Mouse (Mus musculus): Measurements from ENCODE around the gene Zfp518b.

Gene Zfp518b

GRCm38 (mm10) chr5:38684164-38684911 lies at the start of gene Zfp518b:
TSS of gene Zfp518b (minus strand) at chr5:38684826.
- peak; percentile 79 for DNase-seq

- no peak for DNase-seq
Observed at GRCm38 (mm10) chr5:38708940-38709581, 24.4 kb upstream of the Zfp518b start.

GRCm38 (mm10) chr5:38707364-38708075 lies 22.9 kb upstream of the Zfp518b start:
- DNase-seq = no peak

GRCm38 (mm10) chr5:38702941-38703340 lies 18.3 kb upstream of the Zfp518b start:
- no peak for DNase-seq

GRCm38 (mm10) chr5:38702091-38702490 lies 17.5 kb upstream of the Zfp518b start:
- DNase-seq = no peak

- DNase-seq = no peak
Observed at GRCm38 (mm10) chr5:38698466-38698865, 13.8 kb upstream of the Zfp518b start.

GRCm38 (mm10) chr5:38698046-38698445 lies 13.4 kb upstream of the Zfp518b start:
- no peak for DNase-seq

- DNase-seq = no peak
Observed at GRCm38 (mm10) chr5:38696616-38697375, 12.2 kb upstream of the Zfp518b start.

GRCm38 (mm10) chr5:38692859-38693258 lies 8.2 kb upstream of the Zfp518b start:
- DNase-seq = no peak

GRCm38 (mm10) chr5:38689186-38689585 lies 4.6 kb upstream of the Zfp518b start:
- DNase-seq = no peak

GRCm38 (mm10) chr5:38687694-38688093 lies 3.1 kb upstream of the Zfp518b start:
- DNase-seq = no peak

GRCm38 (mm10) chr5:38658836-38659235 lies 25.8 kb downstream of the Zfp518b start:
- no peak for DNase-seq

- DNase-seq = no peak
Observed at GRCm38 (mm10) chr5:38656204-38656603, 28.4 kb downstream of the Zfp518b start.

- no peak for DNase-seq
Observed at GRCm38 (mm10) chr5:38655421-38655928, 29.2 kb downstream of the Zfp518b start.

GRCm38 (mm10) chr5:38654571-38654970 lies 30.1 kb downstream of the Zfp518b start:
- no peak for DNase-seq

- DNase-seq = no peak
Observed at GRCm38 (mm10) chr5:38653101-38653500, 31.5 kb downstream of the Zfp518b start.

GRCm38 (mm10) chr5:38651455-38651854 lies 33.2 kb downstream of the Zfp518b start:
- no peak for DNase-seq

GRCm38 (mm10) chr5:38641526-38641925 lies 43.1 kb downstream of the Zfp518b start:
- no peak for DNase-seq

- no peak for DNase-seq
Observed at GRCm38 (mm10) chr5:38636301-38636749, 48.3 kb downstream of the Zfp518b start.

GRCm38 (mm10) chr5:38635696-38636095 lies 48.9 kb downstream of the Zfp518b start:
- no peak for DNase-seq

GRCm38 (mm10) chr5:38634321-38635164 lies 50.1 kb downstream of the Zfp518b start:
- DNase-seq = no peak
